Mouse (Mus musculus): ENCODE measurements around the gene Uap1. TPM values are rescaled to one million over a fixed set of nuclear protein-coding genes. Genes with fewer than 3 reads are reported as not detected.

Gene Uap1
- total RNA-seq (2021): 10 to 100 TPM; 62.3 to 65.9 TPM

DNA sequence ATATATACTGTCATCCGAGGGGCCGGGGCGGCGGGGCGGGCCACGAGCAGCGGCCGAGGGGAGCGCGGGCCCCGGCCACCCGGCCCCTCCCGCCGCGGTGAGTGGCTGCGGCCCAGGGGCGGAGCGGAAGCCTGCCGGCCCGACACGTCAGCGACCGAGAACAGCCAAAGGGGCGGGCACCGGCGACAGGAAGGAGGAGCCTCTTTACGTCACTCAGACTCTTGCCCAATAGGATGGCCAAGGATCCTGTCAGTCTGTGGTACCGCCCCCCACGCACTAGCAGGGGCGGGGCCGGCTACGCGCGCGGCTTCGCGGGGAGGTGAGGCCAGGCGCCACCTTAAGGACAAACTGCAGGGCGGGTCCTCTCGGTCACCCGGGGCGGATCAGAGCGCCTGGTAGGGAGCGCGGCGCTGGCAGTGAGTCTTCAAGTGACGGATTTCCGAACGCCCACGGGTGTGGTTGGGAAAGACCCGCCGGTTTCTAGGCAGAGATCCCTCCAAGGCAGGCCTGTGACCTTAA is at the start of gene Uap1:
TSS of gene Uap1 (minus strand) at position 144 of the 519 bp plus-strand sequence.
- intact Hi-C loops (cut with DNase I): no loop called here
- peak; percentile 96 to 99 for DNase-seq (ENCODE audit: low spot score in 2 of 2)

DNA sequence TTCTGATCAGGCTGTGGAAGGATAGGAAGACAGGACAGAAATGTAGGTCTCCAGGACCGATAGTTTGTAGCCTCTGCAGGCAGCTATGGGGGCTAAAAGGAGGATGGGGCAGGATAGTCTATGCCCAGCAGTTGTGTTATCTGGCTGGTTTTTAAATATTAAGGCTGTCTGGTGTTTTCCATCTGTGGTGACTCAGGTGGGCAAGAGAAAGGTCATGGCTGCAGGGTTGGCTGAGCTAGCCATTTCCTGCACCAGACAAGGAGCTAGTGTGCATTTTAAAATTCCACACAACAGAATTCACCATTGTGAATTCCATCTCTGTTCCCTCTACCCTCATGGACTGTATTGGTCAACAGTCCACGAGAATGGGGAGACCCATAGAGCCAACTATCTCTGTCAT is 48.5 kb upstream of the Uap1 start:
- DNase-seq (ENCODE audit: low spot score in 2 of 2): no peak
- intact Hi-C loops (cut with DNase I): loop anchor here (5.0 kb wide), 1 partner anchor 49 kb away; no protein-coding TSS in a partner anchor

DNA sequence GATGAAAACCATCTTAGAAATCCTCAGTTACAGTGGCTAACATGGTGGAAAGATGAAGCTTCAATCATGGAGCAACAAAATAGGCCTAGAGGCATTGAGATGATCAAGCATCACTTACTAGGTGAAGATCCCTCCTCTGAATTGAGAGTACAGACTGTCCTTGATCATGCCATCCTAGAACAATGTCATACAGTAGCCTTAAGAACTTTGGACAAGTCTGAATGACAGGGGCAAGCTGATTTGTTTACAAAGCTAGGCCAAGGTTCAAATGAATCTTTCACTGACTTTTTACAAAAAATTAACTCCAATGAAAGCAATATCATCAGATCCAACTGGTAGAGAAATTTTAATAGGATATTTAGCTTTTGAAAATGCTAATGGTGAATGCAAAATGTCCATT is 45.6 kb upstream of the Uap1 start:
- DNase-seq (ENCODE audit: low spot score in 2 of 2): no peak
- intact Hi-C loops (cut with DNase I): loop anchor here (5.0 kb wide), 1 partner anchor 52 kb away; no protein-coding TSS in a partner anchor

DNA sequence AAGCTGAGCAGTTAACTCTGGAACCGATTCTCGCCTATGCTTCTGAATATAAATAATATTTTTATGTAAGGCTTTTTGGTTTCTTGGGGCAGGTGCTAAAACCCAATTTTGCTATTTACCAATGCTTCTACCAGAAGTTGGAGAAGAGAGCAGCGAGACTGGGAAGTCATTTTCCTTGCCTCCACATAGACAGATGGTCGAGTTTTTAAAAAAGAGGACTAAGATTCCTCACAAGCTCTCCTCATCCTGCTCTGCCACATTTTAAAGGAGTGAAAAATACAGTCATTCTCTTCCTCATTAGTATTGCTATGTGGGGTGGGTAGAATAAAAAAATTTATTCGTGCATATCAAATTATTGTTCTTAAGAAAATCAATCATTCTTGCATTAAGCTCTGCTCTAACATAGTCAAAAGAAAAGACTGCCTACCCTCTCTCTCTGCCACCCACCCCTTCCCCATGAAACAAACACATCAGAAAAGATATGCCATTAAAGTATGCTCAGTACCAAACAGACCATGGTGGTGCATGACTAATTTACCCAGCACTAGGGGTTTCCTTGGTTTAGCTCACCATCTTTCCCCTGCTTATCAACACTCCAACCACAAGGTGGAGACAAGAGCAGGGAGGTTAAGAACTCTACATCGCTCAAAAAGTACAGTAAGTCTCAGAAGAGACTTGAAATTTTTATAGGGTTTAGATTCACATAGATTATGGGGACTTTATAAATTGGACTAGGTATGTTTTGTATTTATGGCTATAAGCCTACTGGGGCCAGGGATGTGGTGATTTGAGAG is 43.5 kb upstream of the Uap1 start:
- peak in 1 of 2 experiments; percentile 72 for DNase-seq (ENCODE audit: low spot score in 2 of 2)
- intact Hi-C loops (cut with DNase I): loop anchor here (5.0 to 10.0 kb wide), 2 partner anchors 367 to 394 kb away; partner anchors contain the start of gene Nos1ap

DNA sequence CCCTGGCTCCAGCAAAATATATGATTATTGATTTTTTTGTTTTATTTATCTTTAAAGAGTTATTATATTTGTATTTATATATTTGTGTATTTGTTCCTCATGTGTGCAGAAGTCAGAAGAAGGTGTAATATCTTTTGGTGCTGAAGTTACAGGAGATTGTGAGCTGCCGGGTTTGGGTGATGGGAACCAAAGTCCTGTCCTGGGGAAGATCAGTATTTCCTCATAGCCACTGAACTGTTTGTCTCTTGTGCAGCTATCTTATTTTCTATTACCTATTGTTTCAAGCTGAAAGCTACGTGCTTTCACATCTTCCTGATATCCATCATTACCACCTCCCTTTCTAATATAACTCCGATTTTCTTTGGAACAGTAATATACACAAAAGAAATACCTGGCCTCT is 40.8 kb upstream of the Uap1 start:
- intact Hi-C loops (cut with DNase I): loop anchor here (5.0 to 10.0 kb wide), 2 partner anchors 369 to 397 kb away; partner anchors contain the start of gene Nos1ap
- DNase-seq (ENCODE audit: low spot score in 2 of 2): no peak

DNA sequence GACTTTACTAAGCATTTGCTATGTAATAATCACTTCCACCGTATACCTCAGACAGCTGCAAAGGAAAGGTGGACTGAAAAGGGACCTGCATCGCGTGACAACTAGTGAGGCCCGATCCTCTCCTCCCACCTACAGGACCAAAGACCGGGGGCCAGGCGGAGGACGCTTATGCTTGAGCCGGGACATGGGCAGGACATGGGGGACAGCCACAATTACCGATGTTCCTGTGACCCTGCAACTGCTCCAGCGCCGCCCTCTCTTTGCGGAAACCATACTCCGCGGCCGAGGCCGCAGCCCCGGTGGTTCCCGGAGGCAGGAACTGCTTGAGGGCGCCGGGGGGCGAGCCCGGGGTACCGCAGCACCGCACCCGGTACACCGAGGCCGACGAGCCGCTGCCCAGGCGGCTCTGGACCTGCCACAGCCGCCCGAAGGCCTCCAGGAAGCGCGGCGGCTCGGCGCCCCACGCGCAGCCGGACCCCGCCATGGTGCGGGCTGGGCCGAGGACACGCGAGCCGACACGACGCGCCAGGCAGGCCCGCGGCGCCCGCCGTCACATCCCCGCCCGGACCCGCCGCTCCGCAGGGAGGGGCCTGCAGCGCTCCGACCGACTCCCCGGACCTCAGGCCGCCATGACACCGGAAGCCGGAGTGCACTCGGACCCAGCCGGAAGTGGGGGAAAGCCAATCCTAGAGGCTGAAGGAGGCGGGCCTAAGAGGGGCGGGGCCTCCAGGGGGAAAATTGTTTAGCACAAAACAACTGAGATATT is 40.2 kb upstream of the Uap1 start, which contains the start of gene Uhmk1:
TSS of gene Uhmk1 (minus strand) at position 641 of the 766 bp plus-strand sequence.
- peak; percentile 86 to 92 for DNase-seq (ENCODE audit: low spot score in 2 of 2)
- intact Hi-C loops (cut with DNase I): loop anchor here (5.0 to 10.0 kb wide), 2 partner anchors 370 to 397 kb away; partner anchors contain the start of gene Nos1ap

DNA sequence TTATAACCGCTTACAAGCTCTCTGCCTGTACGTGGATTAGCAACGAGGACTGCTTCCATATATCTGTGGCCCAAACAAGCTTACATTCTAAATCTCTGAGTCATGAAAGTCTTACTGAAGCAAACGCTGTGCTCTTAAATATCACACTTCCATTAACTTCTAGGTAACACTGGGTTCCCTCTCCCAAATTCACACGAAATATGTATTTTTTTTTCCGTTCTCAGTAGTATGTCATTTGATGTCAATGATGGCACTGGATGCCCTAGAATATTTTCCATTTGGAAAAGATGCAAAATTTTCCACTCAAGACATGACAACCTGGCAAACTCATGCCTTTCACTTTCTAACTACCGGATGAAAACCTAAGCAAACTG is 39.6 kb upstream of the Uap1 start:
- intact Hi-C loops (cut with DNase I): loop anchor here (10.0 kb wide), 1 partner anchor 370 kb away; the partner anchor contains the start of gene Nos1ap
- DNase-seq (ENCODE audit: low spot score in 2 of 2): no peak

DNA sequence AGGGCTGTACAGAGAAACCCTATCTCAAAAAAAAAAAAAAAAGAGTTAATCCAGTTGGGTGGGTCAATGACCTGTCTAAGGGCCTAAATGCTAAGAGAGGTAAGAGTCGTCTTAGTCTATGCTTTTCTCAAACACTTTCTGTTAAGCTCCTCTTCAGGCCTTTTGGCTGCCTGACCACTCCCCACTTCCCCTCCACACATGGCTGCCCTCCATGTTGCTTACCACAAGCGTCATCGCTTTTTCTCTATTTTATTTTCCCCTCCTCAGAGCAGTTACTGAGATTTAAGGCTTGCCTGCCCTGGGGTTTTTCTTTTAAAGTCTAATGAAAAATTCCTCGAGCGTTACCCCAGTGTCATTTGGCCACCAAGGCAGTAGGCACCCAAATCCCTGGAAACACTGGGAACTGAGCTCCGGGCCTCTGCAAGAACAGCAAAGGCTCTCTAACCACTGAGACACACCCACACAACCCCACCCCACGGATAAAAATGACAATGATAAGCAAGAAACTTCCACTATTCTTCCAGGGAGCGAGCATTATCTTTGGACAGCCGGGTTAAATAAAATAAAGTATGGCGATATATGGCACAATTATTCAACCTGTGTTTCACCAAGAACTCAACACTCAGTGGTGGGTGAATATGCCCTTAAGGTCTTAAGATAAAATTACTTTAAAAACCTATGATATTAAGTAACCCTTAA is 38.6 kb upstream of the Uap1 start:
- DNase-seq (ENCODE audit: low spot score in 2 of 2): no peak
- intact Hi-C loops (cut with DNase I): loop anchor here (10.0 kb wide), 1 partner anchor 371 kb away; the partner anchor contains the start of gene Nos1ap

DNA sequence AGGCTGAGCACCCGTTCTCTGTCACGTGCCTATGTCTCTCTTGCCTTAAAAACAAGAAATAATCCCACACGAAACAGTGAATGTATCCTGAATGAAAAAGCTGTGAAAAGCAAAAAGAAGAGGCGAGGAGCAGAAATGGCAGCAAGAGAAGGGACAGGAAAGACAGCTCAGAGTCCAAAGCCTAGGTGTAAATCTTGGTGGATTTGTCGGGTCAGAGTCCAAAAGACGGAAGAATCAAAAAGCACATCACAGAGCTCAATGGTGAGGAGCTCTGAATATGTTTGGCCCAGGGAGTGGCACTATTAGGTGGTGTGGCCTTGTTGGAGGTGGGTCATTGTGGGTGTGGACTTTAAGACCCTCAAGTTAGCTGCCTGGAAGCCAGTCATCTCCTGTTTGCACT is 31.6 kb upstream of the Uap1 start:
- intact Hi-C loops (cut with DNase I): no loop called here

DNA sequence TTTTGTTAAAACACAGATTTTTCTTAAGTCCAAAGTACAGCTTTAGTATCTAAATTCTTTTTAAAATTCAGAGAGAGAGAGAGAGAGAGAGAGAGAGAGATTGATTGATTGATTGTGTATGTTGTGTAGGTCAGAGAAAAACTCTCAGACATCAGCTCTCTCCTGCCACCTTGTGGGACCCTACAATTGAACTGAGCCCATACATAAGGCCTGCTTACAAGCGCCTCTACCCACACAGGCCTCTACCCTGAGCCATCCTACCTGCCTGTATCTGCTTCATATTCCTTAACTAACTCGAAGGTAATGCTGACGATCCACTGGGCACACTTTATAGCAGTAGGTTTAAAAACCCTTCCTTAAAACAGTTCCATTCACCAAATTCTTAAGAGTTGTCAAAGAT is 25.6 kb upstream of the Uap1 start:
- intact Hi-C loops (cut with DNase I): no loop called here
- peak in 1 of 2 experiments; percentile 34 for DNase-seq (ENCODE audit: low spot score in 2 of 2)

More for the DNA sequence above, 31.6 kb upstream of the Uap1 start:
- no peak for DNase-seq (ENCODE audit: low spot score in 2 of 2)

DNA sequence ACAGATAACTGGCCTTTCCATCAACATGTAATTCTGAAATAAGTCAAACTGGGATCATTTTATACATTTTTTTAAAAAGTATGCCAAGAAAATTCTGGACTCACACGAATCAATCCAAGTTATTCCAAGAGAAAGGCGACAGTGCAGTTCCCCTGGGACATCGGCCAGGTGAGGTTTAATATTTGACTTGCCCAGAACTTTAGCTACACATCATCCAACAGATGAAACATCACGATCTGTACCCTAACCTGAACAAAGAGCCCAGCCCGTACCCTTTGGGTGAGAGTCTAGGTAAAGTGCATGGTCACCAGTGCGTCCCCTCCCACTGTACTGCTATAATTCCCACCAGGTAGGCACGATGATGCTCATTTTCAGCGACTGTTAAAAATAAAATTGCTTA is 21.5 kb upstream of the Uap1 start:
- intact Hi-C loops (cut with DNase I): no loop called here
- DNase-seq (ENCODE audit: low spot score in 2 of 2): no peak

DNA sequence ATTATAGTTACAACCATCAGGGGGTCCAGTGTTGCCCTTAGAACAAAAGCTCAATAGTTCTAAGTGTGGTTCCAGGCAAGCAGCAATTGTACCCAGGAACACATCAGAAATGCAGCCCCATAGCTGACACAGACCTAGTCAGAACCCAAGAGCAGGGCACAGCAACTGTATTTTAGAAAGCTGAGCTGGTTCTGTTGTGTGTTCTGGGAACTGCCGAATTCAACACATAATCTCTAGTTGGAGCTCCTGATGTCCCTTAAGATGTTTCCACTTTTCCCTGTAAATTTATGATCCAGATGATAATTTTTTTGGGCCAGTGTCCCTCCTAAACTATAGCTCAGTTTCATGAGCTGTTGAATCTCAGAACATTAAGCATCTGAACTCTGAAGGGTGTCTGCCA is 17.2 kb upstream of the Uap1 start:
- DNase-seq (ENCODE audit: low spot score in 2 of 2): no peak
- intact Hi-C loops (cut with DNase I): no loop called here

DNA sequence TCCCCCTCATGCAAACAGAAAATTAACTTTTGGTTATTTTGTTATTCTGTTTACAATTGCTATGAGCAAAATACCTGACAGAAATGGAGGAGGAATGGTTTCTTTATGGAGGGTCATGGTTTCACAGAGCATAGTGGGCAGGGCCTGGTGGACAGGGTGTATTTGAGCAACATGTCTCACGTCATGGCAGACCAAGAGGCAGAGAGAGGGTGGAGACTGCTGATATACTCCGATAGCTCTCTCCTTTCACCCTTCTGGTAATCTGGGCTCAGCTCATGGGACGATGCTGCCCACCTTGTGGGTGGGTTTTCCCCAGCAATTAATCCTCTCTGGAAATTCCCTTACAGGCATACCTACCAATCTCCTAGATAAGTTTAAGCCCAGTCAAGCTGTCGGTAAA is 15.5 kb upstream of the Uap1 start:
- intact Hi-C loops (cut with DNase I): no loop called here
- no peak for DNase-seq (ENCODE audit: low spot score in 2 of 2)

DNA sequence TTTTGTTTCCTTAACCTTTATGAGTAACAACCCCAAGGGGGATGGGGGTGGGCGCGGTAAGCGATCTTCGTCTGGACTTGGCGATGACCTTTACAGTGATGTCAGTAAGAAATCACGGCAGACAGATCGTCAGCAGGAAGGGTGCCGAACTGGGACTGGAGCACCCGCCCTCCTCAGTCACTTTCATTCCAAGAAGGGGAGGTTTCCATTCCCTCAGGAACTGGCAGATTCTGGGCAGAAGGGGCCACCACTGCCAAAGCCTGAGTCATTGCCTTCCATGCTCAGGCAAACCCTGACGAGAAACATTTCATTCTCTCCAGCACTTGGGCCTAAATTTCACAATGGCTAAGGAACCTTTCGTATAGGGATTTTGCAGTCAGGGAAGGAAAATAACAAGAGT is 13.8 kb upstream of the Uap1 start:
- peak in 1 of 2 experiments; percentile 60 for DNase-seq (ENCODE audit: low spot score in 2 of 2)
- intact Hi-C loops (cut with DNase I): no loop called here

DNA sequence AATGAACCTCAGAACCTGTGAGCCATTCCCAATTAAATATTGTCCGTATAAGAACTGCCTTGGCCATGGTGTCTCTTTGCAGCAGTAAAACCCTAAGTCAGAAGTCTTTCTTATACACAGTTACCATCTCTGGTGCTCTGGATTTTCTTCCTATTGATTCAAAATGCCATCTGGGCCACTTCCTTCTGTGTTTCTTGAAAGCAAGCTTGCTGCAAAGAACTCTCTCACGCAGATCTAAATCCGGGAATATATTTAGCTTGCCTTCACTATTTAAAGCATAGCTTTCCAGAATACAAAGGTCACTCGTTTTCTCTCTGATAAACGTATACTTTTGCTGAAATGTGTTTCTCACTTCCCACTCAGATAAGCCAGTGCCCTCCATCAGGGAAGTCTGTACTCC is 11.8 kb upstream of the Uap1 start:
- intact Hi-C loops (cut with DNase I): no loop called here
- peak; percentile 37 to 79 for DNase-seq (ENCODE audit: low spot score in 2 of 2)

DNA sequence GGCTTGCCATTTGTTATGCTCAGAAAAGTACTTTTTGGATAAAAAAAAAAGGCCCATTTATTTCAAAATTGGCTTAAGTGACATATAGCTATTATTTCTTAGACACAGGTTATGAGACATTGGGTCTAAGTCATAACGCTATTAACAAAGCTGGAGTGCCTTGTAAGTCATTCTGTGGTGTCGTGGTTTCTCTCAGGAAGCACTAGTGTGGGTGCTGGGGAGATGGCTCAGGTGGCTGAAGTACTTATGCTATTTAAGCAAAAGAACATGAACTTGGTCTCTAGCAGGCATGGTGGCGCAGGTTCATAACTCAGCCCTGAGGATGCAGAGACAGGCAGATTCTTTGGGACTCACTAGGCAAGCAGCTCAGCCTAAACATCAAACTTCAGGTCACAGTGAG is 10.4 kb upstream of the Uap1 start:
- DNase-seq (ENCODE audit: low spot score in 2 of 2): no peak
- intact Hi-C loops (cut with DNase I): no loop called here

DNA sequence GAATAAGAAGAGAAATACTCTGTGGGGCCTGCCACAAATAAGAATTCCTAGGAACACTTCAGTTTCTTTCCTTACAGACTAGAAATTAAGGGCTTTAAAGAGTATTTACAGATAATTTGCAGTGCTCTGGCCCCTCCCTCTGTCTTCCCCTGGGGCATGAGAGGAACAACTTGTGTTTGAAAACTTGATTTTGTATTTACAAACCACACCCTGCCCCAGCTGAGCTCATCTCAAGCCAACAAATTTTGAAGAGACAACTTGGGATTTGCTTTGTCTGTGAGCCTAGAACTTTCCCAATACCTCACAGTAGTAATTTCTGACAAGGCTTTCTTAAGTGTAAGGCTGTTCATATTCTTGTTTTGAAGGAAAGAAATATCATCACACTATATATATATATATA is 7.9 kb upstream of the Uap1 start:
- no peak for DNase-seq (ENCODE audit: low spot score in 2 of 2)
- intact Hi-C loops (cut with DNase I): no loop called here

DNA sequence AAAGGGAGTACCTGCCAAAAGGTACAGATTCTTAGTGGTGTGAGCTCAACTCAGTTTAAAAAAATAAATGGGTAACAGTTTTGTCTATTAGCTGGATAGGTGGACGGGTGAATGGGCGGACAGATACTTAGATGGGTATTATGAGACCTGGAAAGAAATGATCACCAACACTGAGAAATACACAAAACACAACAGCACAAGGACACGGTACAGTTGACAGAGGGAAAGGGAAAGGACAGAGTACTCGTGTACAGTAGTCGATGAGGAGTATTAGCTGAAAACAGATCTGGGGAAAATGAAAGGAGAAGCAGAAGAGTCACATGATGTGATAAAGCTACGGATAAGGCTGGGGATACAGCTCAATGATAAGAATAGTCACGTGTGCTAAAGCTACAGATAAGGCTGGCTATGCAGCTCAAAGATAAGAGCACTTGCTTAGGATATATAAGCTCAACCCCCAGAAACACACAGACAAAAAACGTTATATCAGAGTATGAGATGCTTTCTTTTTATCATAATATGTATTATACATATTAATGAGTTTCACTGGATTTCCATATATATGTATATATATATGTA is 2.0 kb upstream of the Uap1 start:
- intact Hi-C loops (cut with DNase I): no loop called here
- DNase-seq (ENCODE audit: low spot score in 2 of 2): no peak

DNA sequence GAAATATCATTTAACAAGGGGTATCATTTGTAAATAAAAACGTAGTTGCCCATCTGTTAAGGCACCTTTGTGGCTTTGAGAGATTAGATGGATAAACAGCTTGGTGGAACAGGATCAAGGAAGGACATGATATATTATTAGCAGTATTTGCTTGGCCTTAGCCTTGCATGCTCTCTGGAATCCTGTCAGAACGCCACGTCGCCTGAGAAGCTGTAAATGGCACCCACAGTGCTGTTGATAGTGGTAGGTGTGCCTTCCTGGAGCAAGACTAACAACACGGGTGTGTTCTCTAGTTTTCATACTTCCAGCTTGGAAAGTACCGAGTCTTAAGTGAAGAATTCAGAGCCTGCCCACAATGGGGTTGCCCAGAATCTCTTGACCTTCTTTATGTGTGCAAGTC is 1.1 kb upstream of the Uap1 start:
- no peak for DNase-seq (ENCODE audit: low spot score in 2 of 2)
- intact Hi-C loops (cut with DNase I): no loop called here
